Mouse (Mus musculus) liver, adult (tissue): ENCODE data around the gene Prpsap1.

Source experiments
- GATA4 ChIP-seq: IDR thresholded peaks from 2 replicates; pipeline ENCODE4 v1.6.1; 2014; ENCODE audit warnings: mild to moderate bottlenecking, low read length; ENCODE audit not compliant: insufficient replicate concordance

The Prpsap1 gene

GRCm38 (mm10) chr11:116442867-116443177 is 51.2 kb downstream of the Prpsap1 start:
- TF ChIP-seq GATA4: no peak

GRCm38 (mm10) chr11:116442129-116442866 is 51.7 kb downstream of the Prpsap1 start:
- TF ChIP-seq GATA4: no peak

- TF ChIP-seq GATA4: no peak
Observed at GRCm38 (mm10) chr11:116440408-116441068, 53.5 kb downstream of the Prpsap1 start.

GRCm38 (mm10) chr11:116439269-116440240 is 54.4 kb downstream of the Prpsap1 start:
- no peak for TF ChIP-seq GATA4

- no peak for TF ChIP-seq GATA4
Observed at GRCm38 (mm10) chr11:116437541-116437940, 56.5 kb downstream of the Prpsap1 start.

GRCm38 (mm10) chr11:116436725-116437331 is 57.2 kb downstream of the Prpsap1 start:
- peak; percentile 43; the same call in 1 of the 2 replicates for TF ChIP-seq GATA4

- TF ChIP-seq GATA4: no peak
Observed at GRCm38 (mm10) chr11:116435992-116436724, 57.8 kb downstream of the Prpsap1 start.

- no peak for TF ChIP-seq GATA4
Observed at GRCm38 (mm10) chr11:116434967-116435752, 58.8 kb downstream of the Prpsap1 start.

GRCm38 (mm10) chr11:116434287-116434966 is 59.6 kb downstream of the Prpsap1 start:
- TF ChIP-seq GATA4: no peak

- TF ChIP-seq GATA4: no peak
Observed at GRCm38 (mm10) chr11:116433356-116434286, 60.4 kb downstream of the Prpsap1 start, which contains the start of gene Ubald2. TSS of gene Ubald2 (plus strand) at chr11:116434094.

- no peak for TF ChIP-seq GATA4
Observed at GRCm38 (mm10) chr11:116432593-116433355, 61.2 kb downstream of the Prpsap1 start.
